Mouse (Mus musculus) heart, adult 2 months (tissue): ENCODE results near the gene Esr1.
A peak's percentile ranks its signal among the peaks of the same experiment; 100 is the strongest.

Source experiments
- CTCF ChIP-seq: fragments of 200-600 bp; IDR thresholded peaks from 2 replicates; pipeline ENCODE4 v1.8.1; 2022; ENCODE audit warnings: antibody characterized with exemption, mild to moderate bottlenecking, moderate library complexity
- EP300 ChIP-seq: fragments of 200-500 bp; IDR thresholded peaks from 2 replicates; pipeline ENCODE4 v1.6.1; 2011; ENCODE audit warnings: low read depth, low read length, control low read depth; ENCODE audit not compliant: insufficient read depth
- POLR2A ChIP-seq: fragments of 200-500 bp; IDR thresholded peaks from 2 replicates; pipeline ENCODE4 v1.6.1; 2011; ENCODE audit warnings: mild to moderate bottlenecking, low read depth, low read length, control low read depth; ENCODE audit not compliant: insufficient read depth

GRCm38 (mm10) chr10:4593828-4594227, 17.6 kb upstream of the Esr1 start:
- peak; percentile 65 for TF ChIP-seq CTCF
- TF ChIP-seq POLR2A, result no peak
- TF ChIP-seq EP300, result no peak
